Mouse (Mus musculus) ES-E14 (cell line): ENCODE data around the gene Klhl10. TPM values are rescaled to one million over a fixed set of nuclear protein-coding genes. Genes with fewer than 3 reads are reported as not detected.

Source experiments
- DNase-seq: peaks from one replicate; pipeline ENCODE4 v3.0.0-alpha.2; 2013; ENCODE audit warnings: low read depth, low spot score
- H3K27ac ChIP-seq: 2 replicates; pipeline ENCODE4 v1.5.1; 2012; ENCODE audit warnings: low read depth, mild to moderate bottlenecking, low read length, moderate library complexity, mixed read lengths; ENCODE audit not compliant: poor library complexity, insufficient read depth, severe bottlenecking
- H3K36me3 ChIP-seq: 2 replicates; pipeline ENCODE4 v1.6.1; 2012; ENCODE audit warnings: mild to moderate bottlenecking, low read length, moderate library complexity, mixed read lengths; ENCODE audit not compliant: control insufficient read depth, poor library complexity, insufficient read depth, severe bottlenecking
- H3K4me1 ChIP-seq, 2 experiments: fragments of 150-350 bp in 1 of 2; sonication (generic) in 1 of 2; 2 replicates each; pipeline ENCODE4 v1.6.1; 2012; ENCODE audit warnings: low read length in 2 of 2, mild to moderate bottlenecking in 1 of 2, mixed read lengths in 1 of 2; ENCODE audit not compliant: control insufficient read depth in 2 of 2, insufficient read depth in 2 of 2, poor library complexity in 1 of 2
- H3K4me3 ChIP-seq, 2 experiments: fragments of 150-350 bp in 1 of 2; sonication (generic) in 1 of 2; 2 replicates each; pipeline ENCODE4 v1.5.1; 2012; ENCODE audit warnings: low read length in 2 of 2, low read depth in 1 of 2, mild to moderate bottlenecking in 1 of 2, mixed read lengths in 1 of 2; ENCODE audit not compliant: insufficient read depth in 1 of 2, poor library complexity in 1 of 2, severe bottlenecking in 1 of 2
- H3K9ac ChIP-seq: 2 replicates; pipeline ENCODE4 v1.6.1; 2012; ENCODE audit warnings: low read depth, mild to moderate bottlenecking, low read length, mixed read lengths; ENCODE audit not compliant: poor library complexity, insufficient read depth, severe bottlenecking
- H3K9me3 ChIP-seq: fragments of 150-350 bp; sonication (generic); 2 replicates; pipeline ENCODE4 v1.6.1; 2012; ENCODE audit warnings: low read depth, mild to moderate bottlenecking, low read length; ENCODE audit not compliant: control insufficient read depth, insufficient read depth
- CHD2 ChIP-seq: IDR thresholded peaks from 2 replicates; pipeline ENCODE4 v1.6.1; 2014; ENCODE audit warnings: mild to moderate bottlenecking, low read depth, low read length, inconsistent platforms
- HCFC1 ChIP-seq: IDR thresholded peaks from 2 replicates; pipeline ENCODE4 v1.6.1; 2012; ENCODE audit warnings: low read length, inconsistent platforms, borderline replicate concordance; ENCODE audit not compliant: insufficient read depth
- MAFK ChIP-seq: IDR thresholded peaks from 2 replicates; pipeline ENCODE4 v1.6.1; 2014; ENCODE audit warnings: mild to moderate bottlenecking, low read depth, low read length, inconsistent platforms; ENCODE audit not compliant: insufficient read depth
- ZC3H11A ChIP-seq: IDR thresholded peaks from 2 replicates; pipeline ENCODE4 v1.6.1; 2012; ENCODE audit warnings: low read depth, mild to moderate bottlenecking, inconsistent platforms, low read length, borderline replicate concordance
- ZNF384 ChIP-seq: IDR thresholded peaks from 2 replicates; pipeline ENCODE4 v1.6.1; 2012; ENCODE audit warnings: low read depth, low read length, inconsistent platforms
- in situ Hi-C, 2 experiments: fragments of 600-800 bp; cut with MboI; formaldehyde crosslinking; loops; one replicate each; pipeline ENCODE4 v1.15.1; 2025; ENCODE audit warnings: low sequenced_read_pairs in 2 of 2, inconsistent platforms in 1 of 2; ENCODE audit not compliant: unreplicated experiment in 2 of 2
- total RNA-seq: library from RNA; depleted of rRNA; stranded (reverse); fragments of 300-350 nt; gene quantifications from 2 replicates; pipeline ENCODE4 v1.2.3, GENCODE M21; 2012

Klhl10 gene
- total RNA-seq, 1 experiment: 1.7 TPM

DNA sequence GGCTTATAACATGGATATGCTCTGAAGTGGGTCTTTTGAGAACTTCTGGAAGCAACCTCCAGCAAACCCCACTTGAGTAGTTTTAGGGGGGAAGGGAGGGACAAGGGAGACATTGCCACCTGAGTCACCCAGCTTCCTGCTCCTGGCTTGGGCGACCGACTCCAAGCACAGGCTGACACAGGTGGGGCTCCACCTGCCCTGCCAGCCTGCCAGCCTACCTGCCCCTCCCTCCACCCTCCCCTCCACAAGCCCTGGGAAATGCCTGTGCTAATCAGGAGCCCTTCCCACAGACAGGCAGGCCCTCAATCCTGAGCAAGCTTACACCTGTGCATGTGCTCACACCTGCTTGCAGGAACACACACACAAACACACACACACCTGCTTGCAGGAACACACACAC is 39.0 kb upstream of the Klhl10 start:
- H3K4me1 ChIP-seq: peaks cover 2 to 27% of the 10 kb centered on the region in 2 experiments
- in situ Hi-C loops: no loop called here
- no peak overlapping the region for H3K27ac ChIP-seq
- no peaks in the 10 kb centered on the region for H3K36me3 ChIP-seq
- DNase-seq: no peak
- no peak for TF ChIP-seq MAFK
- TF ChIP-seq CHD2: no peak
- TF ChIP-seq HCFC1: no peak
- TF ChIP-seq ZC3H11A: no peak
- TF ChIP-seq ZNF384: no peak
- H3K9ac ChIP-seq: no peak overlapping the region
- no peaks in the 10 kb centered on the region for H3K9me3 ChIP-seq
- no peak overlapping the region for H3K4me3 ChIP-seq

DNA sequence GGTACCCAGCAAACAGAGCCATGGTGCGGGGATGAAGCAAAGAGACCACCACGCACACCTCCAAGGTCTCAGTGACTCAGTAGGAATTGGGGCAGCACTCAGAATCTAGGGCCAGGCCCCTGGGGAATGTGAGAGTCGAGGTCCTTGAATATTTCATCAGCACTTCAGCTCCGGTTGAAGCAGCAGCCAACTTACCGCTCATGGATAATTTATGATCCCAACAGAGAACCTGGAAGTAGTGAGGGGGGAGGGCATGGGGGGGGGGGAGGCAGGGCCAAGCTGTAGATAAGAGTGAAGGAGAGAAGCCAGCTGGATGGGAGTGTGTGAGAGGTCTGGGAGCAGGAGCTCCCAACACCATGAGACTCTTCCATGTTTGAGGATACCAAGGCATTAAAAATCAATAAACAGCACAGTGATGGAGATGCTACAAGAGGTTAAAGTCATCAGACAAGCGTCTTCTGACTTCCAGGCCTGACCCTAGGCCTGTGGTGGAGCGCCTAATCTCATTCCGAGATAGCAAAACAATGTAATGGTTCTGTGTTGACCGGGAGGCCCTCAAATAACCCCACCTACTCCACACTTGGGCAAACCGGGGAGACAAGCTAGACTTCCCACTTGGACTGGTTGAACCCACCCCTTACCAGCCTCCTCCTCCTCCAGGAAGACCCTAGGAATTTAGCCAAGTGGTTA is 38.1 kb upstream of the Klhl10 start:
- Histone ChIP-seq H3K36me3 (no peaks in the 10 kb centered on the region; the same call in 1 of the 2 replicates), H3K9ac (no peak overlapping the region), H3K4me1 (peaks cover 2 to 25% of the 10 kb centered on the region in 2 experiments; a peak in 3 of 4 replicates), H3K27ac (no peak overlapping the region), H3K9me3 (no peaks in the 10 kb centered on the region), H3K4me3 (no peak overlapping the region)
- no peak for TF ChIP-seq ZC3H11A
- no peak for TF ChIP-seq CHD2
- TF ChIP-seq HCFC1: no peak
- no peak for TF ChIP-seq ZNF384
- no peak for TF ChIP-seq MAFK
- in situ Hi-C loops: no loop called here
- DNase-seq: no peak

DNA sequence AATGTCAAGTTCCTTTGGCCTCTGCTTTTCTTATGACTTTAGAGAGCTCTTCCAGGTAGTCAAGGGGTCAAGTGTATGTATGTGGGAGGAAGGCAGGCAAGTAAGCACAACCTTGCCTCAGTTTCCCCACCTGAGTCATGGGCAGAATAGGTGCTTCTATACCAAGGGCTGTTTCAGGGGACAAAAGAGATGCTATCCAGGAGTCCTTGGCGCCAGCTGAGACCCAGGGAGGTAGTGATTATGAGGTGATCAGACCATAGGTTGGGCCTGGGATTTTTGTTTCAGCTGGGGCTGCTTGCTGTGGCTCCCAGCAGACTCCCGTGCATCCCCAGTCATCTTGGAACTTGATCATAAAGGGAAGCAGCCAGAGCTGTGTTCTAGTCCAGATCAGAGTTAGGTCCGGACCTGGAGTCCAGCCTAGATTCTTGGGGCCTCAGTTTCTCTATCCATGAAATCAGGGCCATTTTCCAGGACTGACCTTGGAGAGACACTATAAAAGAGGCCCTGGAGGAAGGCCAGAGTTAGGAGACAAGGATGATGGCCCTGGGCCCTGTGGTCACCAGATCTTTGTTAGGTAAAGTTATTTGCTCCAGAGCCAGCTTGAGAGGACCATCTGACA is 37.2 kb upstream of the Klhl10 start:
- H3K27ac ChIP-seq: no peak overlapping the region
- H3K4me1 ChIP-seq: peaks cover 2 to 25% of the 10 kb centered on the region in 2 experiments; a peak in 3 of 4 replicates
- no peak for DNase-seq
- H3K36me3 ChIP-seq: peaks cover 2% of the 10 kb centered on the region; the same call in 1 of the 2 replicates
- in situ Hi-C loops: no loop called here
- H3K9me3 ChIP-seq: no peaks in the 10 kb centered on the region
- no peak overlapping the region for H3K9ac ChIP-seq
- TF ChIP-seq ZC3H11A (no peak), ZNF384 (no peak), HCFC1 (no peak), MAFK (no peak), CHD2 (no peak)
- H3K4me3 ChIP-seq: no peak overlapping the region

- no peak overlapping the region for H3K27ac ChIP-seq
- TF ChIP-seq HCFC1 (no peak), MAFK (no peak), ZC3H11A (no peak), ZNF384 (no peak), CHD2 (no peak)
- no peak overlapping the region for H3K4me3 ChIP-seq
- H3K9ac ChIP-seq: no peak overlapping the region
- H3K36me3 ChIP-seq: peaks cover 2% of the 10 kb centered on the region; the same call in 1 of the 2 replicates
- H3K9me3 ChIP-seq: no peaks in the 10 kb centered on the region
- peaks cover 2 to 24% of the 10 kb centered on the region in 2 experiments; a peak in 2 of 4 replicates for H3K4me1 ChIP-seq
- in situ Hi-C loops: no loop called here
- no peak for DNase-seq
Measured at GRCm38 (mm10) chr11:100406273-100406672, 35.4 kb upstream of the Klhl10 start.
